Mouse (Mus musculus) central nervous system, embryonic 14 days (tissue): ENCODE results near the gene Dbh. TPM values are rescaled to one million over a fixed set of nuclear protein-coding genes. Genes with fewer than 3 reads are reported as not detected.

Experiments used
- polyA plus RNA-seq: library from polyadenylated mRNA; depleted of rRNA; stranded (reverse); fragments of >200 nt; gene quantifications from 2 replicates; pipeline ENCODE4 v1.2.3, GENCODE M21; 2012; rRNA removed

The Dbh gene
- 0.88 and 2.5 TPM in 2 replicates for polyA plus RNA-seq

DNA sequence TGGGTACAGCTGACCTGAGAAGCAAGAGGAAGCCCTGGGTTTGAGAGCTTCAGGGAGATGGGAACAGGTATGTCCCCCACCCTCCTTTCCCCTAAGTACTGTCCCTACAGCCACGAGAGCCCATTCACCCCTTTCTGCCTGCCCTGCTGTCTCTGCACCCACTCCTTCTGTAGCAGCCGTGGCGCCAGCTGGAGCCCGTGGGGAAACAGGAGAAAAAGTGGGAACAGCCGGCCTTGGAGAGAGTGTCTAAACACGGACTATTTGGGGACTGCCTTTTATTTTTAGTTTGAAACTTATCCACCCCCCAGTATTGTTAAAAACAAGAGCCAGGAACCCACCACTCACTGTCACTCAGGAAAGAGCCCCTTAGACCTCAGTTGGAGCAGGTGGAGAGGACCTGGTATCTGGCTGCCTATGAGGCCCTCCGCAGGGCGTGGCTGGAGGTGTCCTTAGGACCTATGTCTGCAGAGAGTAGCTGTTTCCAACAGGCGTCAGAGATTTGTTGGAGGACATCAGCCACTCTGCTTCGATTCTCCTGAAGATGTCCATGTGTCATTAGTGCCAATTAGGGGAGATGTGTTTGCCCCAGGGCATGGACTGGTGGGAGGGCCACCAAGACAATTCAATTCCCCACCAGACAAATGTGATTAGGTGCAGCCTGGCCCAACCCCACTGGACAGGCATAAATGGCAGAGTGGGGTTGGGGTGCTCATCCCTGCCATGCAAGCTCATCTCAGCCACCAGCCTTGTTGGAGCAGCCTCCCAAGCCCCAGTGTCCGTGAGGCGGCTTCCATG lies at the start of gene Dbh:
Gene Dbh (plus strand): TSS at position 438 of the 795 bp plus-strand sequence.

DNA sequence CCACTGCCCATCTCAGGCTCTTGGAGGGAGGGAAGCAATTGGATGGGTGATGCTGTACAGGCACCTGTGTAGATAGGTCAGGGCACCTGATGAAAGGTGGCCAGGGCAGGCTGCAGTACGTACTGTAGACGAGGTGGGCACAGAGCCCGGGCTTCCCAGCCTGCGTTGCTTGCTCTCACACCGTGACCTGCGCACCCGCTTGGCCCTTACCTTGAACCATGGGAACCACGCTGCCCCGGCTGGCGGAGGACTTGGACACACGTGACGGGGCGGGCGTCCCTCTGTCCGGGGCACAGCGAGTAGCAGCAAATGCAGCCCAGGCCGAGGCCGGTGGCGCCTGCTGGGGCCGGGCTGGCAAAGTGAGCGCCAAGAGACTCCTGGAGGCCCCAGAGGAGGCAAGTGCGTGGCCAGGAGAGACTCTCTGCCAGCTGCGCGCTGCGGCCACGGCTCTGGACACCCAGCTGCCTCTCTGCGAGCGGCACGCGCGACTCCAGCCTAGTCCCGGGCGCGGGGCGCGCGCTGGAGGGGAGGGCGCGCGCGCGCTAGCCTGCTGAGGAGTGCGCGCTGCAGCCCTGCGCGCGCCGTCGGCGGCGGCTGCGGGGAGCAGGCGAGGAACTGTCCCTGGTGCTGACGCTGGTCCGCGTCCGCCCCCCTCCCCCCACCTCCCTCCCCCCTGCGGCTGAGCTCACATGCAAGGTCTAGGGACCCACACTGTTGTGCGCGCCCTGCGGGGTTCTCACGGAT lies 22.9 kb upstream of the Dbh start, which contains the start of gene Fam163b:
Gene Fam163b (minus strand): TSS at position 542 of the 744 bp plus-strand sequence.

Other genes with a start within 250 kb of the Dbh start
- 54.7 and 57.4 TPM in 2 replicates for gene Surf2, start 248.9 kb upstream of the Dbh start, polyA plus RNA-seq
- gene Surf1, start 248.7 kb upstream of the Dbh start, polyA plus RNA-seq = 72.7 and 79.4 TPM in 2 replicates
- gene Surf4, start 231.3 kb upstream of the Dbh start, polyA plus RNA-seq = 80.8 and 108 TPM in 2 replicates
- gene Stkld1, start 231.2 kb upstream of the Dbh start, polyA plus RNA-seq = 0.10 and 0.15 TPM in 2 replicates
- 56.3 and 58.5 TPM in 2 replicates for gene Rexo4, start 200.8 kb upstream of the Dbh start, polyA plus RNA-seq
- 0.06 and 0.21 TPM in 2 replicates for gene Adamts13, start 191.8 kb upstream of the Dbh start, polyA plus RNA-seq
- 88.2 and 92.6 TPM in 2 replicates for gene Cacfd1, start 155.3 kb upstream of the Dbh start, polyA plus RNA-seq
- 5.9 and 6.6 TPM in 2 replicates for gene Slc2a6, start 137.2 kb upstream of the Dbh start, polyA plus RNA-seq
- gene Mymk, start 93.1 kb upstream of the Dbh start, polyA plus RNA-seq = 0.17 and 5.7 TPM in 2 replicates
- 9.4 and 10.7 TPM in 2 replicates for gene Adamtsl2, start 85.9 kb upstream of the Dbh start, polyA plus RNA-seq
- 4.5 and 4.6 TPM in 2 replicates for gene Fam163b, start 22.7 kb upstream of the Dbh start, polyA plus RNA-seq
- gene Sardh, start 83.1 kb downstream of the Dbh start, polyA plus RNA-seq = 2.9 and 6.3 TPM in 2 replicates